32 mouse cellular contexts compared by ENCODE assay signal in the genomic region with DNA sequence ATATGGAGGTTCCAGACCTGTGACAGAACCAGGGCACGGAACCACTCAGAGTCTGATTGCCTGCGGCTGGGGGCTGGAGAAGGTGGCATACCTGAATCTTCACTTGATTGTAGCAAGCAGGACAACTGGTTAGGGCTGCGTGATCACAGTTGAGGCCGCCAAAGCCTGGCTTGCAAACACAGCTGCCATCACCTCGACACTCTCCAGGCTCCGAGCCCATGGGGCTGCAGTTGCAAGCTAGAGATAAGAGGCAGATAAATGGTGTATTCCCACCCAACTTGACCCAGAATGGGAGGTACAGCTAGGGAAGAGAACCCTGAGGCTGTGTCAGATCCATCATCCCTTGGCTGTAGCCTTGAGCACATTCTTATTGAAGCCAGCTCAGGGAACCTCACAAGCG. TPM values are rescaled to one million over a fixed set of nuclear protein-coding genes. Genes with fewer than 3 reads are reported as not detected.
DNase-seq lines count a peak whose midpoint lies in the region; ATAC-seq lines count a peak whose summit lies in the region.
"Had no signal": no experiment of that assay in that cellular context is flagged by ENCODE, and none has a peak within 500 bp of the region (broad histone marks: within the 10 kb centered on the region; RNA-seq: fewer than 3 reads in every experiment).

No protein-coding gene starts in this region.

- H3K4me3 ChIP-seq in heart, embryonic 16.5 days (ENCODE audit: low read length) = no peak overlapping the region
- H3K4me3 ChIP-seq in heart, embryonic 11.5 days (ENCODE audit: low read depth, low read length) = no peak overlapping the region
- H3K4me3 ChIP-seq in lung, embryonic 16.5 days (ENCODE audit: low read length) = no peak overlapping the region
- no peak overlapping the region for H3K4me3 ChIP-seq in intestine, embryonic 16.5 days (ENCODE audit: low read length)
- H3K4me3 ChIP-seq: embryonic facial prominence, embryonic 12.5 days; forebrain, embryonic 15.5 days; heart, adult 2 months; hindbrain, embryonic 12.5 days; limb, embryonic 10.5 days; limb, embryonic 15.5 days; liver, embryonic 13.5 days; midbrain, embryonic 10.5 days; midbrain, embryonic 15.5 days; neural tube, embryonic 15.5 days had no signal

- H3K27ac ChIP-seq in heart, embryonic 16.5 days (ENCODE audit: low read length) = peak overlapping the region; percentile 26; the same call in 1 of the 2 replicates
- no peak overlapping the region for H3K27ac ChIP-seq in heart, embryonic 11.5 days (ENCODE audit: low read depth, low read length)
- peak overlapping the region; percentile 3 for H3K27ac ChIP-seq in lung, embryonic 16.5 days (ENCODE audit: low read length)
- H3K27ac ChIP-seq in intestine, embryonic 16.5 days (ENCODE audit: low read length) = no peak overlapping the region
- H3K27ac ChIP-seq: embryonic facial prominence, embryonic 12.5 days; forebrain, embryonic 15.5 days; heart, adult 2 months; hindbrain, embryonic 12.5 days; limb, embryonic 10.5 days; liver, embryonic 13.5 days; macrophage; midbrain, embryonic 10.5 days; midbrain, embryonic 15.5 days; neural tube, embryonic 15.5 days had no signal

- 0 out of 2 replicates have a peak, but pooled peaks have one; percentile 10 for ATAC-seq in heart, embryonic 16.5 days (replicated peaks; ENCODE audit: extremely low read depth, insufficient read depth, low FRiP score)
- no peak for ATAC-seq in heart, embryonic 11.5 days (replicated peaks; ENCODE audit: insufficient number of reproducible peaks, low FRiP score, low TSS enrichment)
- no peak for ATAC-seq in lung, embryonic 16.5 days (ENCODE audit: low read depth)
- peak; percentile 76 for ATAC-seq in megakaryocyte-erythroid progenitor cell, adult 5-6 weeks (replicated peaks; ENCODE audit: low FRiP score, low TSS enrichment, poor library complexity, severe bottlenecking)
- ATAC-seq in intestine, embryonic 16.5 days = no peak
- ATAC-seq: activated CD4-positive, CD25-positive, alpha-beta regulatory T cell, adult 4 months; forebrain, embryonic 15.5 days; midbrain, embryonic 15.5 days had no signal

- H3K27me3 ChIP-seq in heart, embryonic 16.5 days (ENCODE audit: control insufficient read depth, insufficient read depth, low read length) = no peaks in the 10 kb centered on the region
- no peaks in the 10 kb centered on the region for H3K27me3 ChIP-seq in heart, embryonic 11.5 days (ENCODE audit: control insufficient read depth, insufficient read depth, low read length)
- no peaks in the 10 kb centered on the region for H3K27me3 ChIP-seq in lung, embryonic 16.5 days (ENCODE audit: control insufficient read depth, insufficient read depth, low read depth, low read length)
- no peaks in the 10 kb centered on the region for H3K27me3 ChIP-seq in intestine, embryonic 16.5 days (replicated peaks; ENCODE audit: control insufficient read depth, insufficient read depth, low read length)
- H3K27me3 ChIP-seq: embryonic facial prominence, embryonic 12.5 days; forebrain, embryonic 15.5 days; hindbrain, embryonic 12.5 days; limb, embryonic 15.5 days; liver, embryonic 13.5 days; midbrain, embryonic 15.5 days; neural tube, embryonic 15.5 days had no signal

- H3K9ac ChIP-seq in heart, embryonic 16.5 days (ENCODE audit: low read length) = no peak overlapping the region
- H3K9ac ChIP-seq in heart, embryonic 11.5 days (ENCODE audit: low read depth, low read length) = no peak overlapping the region
- no peak overlapping the region for H3K9ac ChIP-seq in lung, embryonic 16.5 days (ENCODE audit: low read length)
- H3K9ac ChIP-seq in intestine, embryonic 16.5 days (ENCODE audit: low read depth, low read length) = no peak overlapping the region
- H3K9ac ChIP-seq: embryonic facial prominence, embryonic 12.5 days; forebrain, embryonic 15.5 days; hindbrain, embryonic 12.5 days; limb, embryonic 15.5 days; liver, embryonic 13.5 days; midbrain, embryonic 15.5 days; neural tube, embryonic 15.5 days had no signal

- no peaks in the 10 kb centered on the region for H3K9me3 ChIP-seq in heart, embryonic 16.5 days (replicated peaks; ENCODE audit: control insufficient read depth, low read length)
- H3K9me3 ChIP-seq in heart, embryonic 11.5 days (replicated peaks; ENCODE audit: control insufficient read depth, low read length) = no peaks in the 10 kb centered on the region
- H3K9me3 ChIP-seq in lung, embryonic 16.5 days (ENCODE audit: control insufficient read depth, low read length) = no peaks in the 10 kb centered on the region
- no peaks in the 10 kb centered on the region for H3K9me3 ChIP-seq in intestine, embryonic 16.5 days (ENCODE audit: control insufficient read depth, low read length)
- H3K9me3 ChIP-seq: embryonic facial prominence, embryonic 12.5 days; forebrain, embryonic 15.5 days; hindbrain, embryonic 12.5 days; limb, embryonic 10.5 days; limb, embryonic 15.5 days; liver, embryonic 13.5 days; midbrain, embryonic 10.5 days; midbrain, embryonic 15.5 days; neural tube, embryonic 15.5 days had no signal

- no peak for DNase-seq in lung, postnatal 10 days
- DNase-seq: adrenal gland, adult 8-10 months; B cell, adult 2 months; cerebellum, adult 2 months; cerebellum, postnatal 14 days; gastrocnemius, postnatal 36 days; heart, adult 2 months; heart, postnatal 14 days; kidney, adult 11 months; kidney, postnatal 14 days; layer of hippocampus, adult 9-11 months; liver, embryonic 13.5 days; lung, adult 2 months; right cerebral cortex, adult 18-20 months; spleen, adult 18-20 months; thymus, adult 18-20 months; thymus, postnatal 25 days had no signal

- no peaks in the 10 kb centered on the region for H3K36me3 ChIP-seq in heart, embryonic 16.5 days (ENCODE audit: control insufficient read depth, insufficient read depth)
- H3K36me3 ChIP-seq in heart, embryonic 11.5 days (ENCODE audit: control insufficient read depth, insufficient read depth, low read length) = no peaks in the 10 kb centered on the region
- no peaks in the 10 kb centered on the region for H3K36me3 ChIP-seq in lung, embryonic 16.5 days (ENCODE audit: control insufficient read depth, insufficient read depth, low read length)
- H3K36me3 ChIP-seq in intestine, embryonic 16.5 days (ENCODE audit: control insufficient read depth, insufficient read depth, low read length) = no peaks in the 10 kb centered on the region
- H3K36me3 ChIP-seq: embryonic facial prominence, embryonic 12.5 days; forebrain, embryonic 15.5 days; hindbrain, embryonic 12.5 days; limb, embryonic 10.5 days; limb, embryonic 15.5 days; liver, embryonic 13.5 days; midbrain, embryonic 10.5 days; midbrain, embryonic 15.5 days; neural tube, embryonic 15.5 days had no signal

- H3K4me1 ChIP-seq in heart, embryonic 16.5 days (ENCODE audit: control insufficient read depth, insufficient read depth, low read length) = peaks cover 31% of the 10 kb centered on the region
- peaks cover 24% of the 10 kb centered on the region for H3K4me1 ChIP-seq in heart, embryonic 11.5 days (ENCODE audit: control insufficient read depth, insufficient read depth, low read length)
- H3K4me1 ChIP-seq in lung, embryonic 16.5 days (replicated peaks; ENCODE audit: control insufficient read depth, insufficient read depth, low read length) = peaks cover 24% of the 10 kb centered on the region
- H3K4me1 ChIP-seq in intestine, embryonic 16.5 days (ENCODE audit: control insufficient read depth, insufficient read depth, low read length) = peaks cover 19% of the 10 kb centered on the region
- H3K4me1 ChIP-seq: embryonic facial prominence, embryonic 12.5 days had no signal

- WGBS in heart, embryonic 16.5 days = 37% methylated on average over 7 of the region's 7 CpGs
- WGBS in heart, embryonic 11.5 days (ENCODE audit: insufficient replicate concordance) = 24% methylated on average over 7 of the region's 7 CpGs
- WGBS in lung, embryonic 16.5 days = 45% methylated on average over 7 of the region's 7 CpGs
- 57% methylated on average over 7 of the region's 7 CpGs for WGBS in intestine, embryonic 16.5 days

- H3K4me2 ChIP-seq in heart, embryonic 16.5 days (ENCODE audit: low read depth, low read length) = no peak overlapping the region
- H3K4me2 ChIP-seq in heart, embryonic 11.5 days = no peak overlapping the region
- no peak overlapping the region for H3K4me2 ChIP-seq in lung, embryonic 16.5 days (ENCODE audit: low read depth, low read length)
- H3K4me2 ChIP-seq in intestine, embryonic 16.5 days (ENCODE audit: low read depth, low read length) = no peak overlapping the region
- H3K4me2 ChIP-seq: embryonic facial prominence, embryonic 12.5 days; forebrain, embryonic 15.5 days; hindbrain, embryonic 12.5 days; limb, embryonic 15.5 days; liver, embryonic 13.5 days; midbrain, embryonic 15.5 days; neural tube, embryonic 15.5 days had no signal

RNA-seq across cellular contexts. Expression of a gene that starts 46.6 kb away (rescaled TPM):
- polyA plus RNA-seq in heart, embryonic 16.5 days (2015; fragmentation: Nextera tagmentation; extraction: Ambion mirVana) = 8.8 and 15.1 TPM in 2 replicates
- 3.4 and 6.2 TPM in 2 replicates for polyA plus RNA-seq in heart, embryonic 11.5 days (2014; fragmentation: Nextera tagmentation; extraction: Ambion mirVana)
- 71.8 and 76.1 TPM in 2 replicates for polyA plus RNA-seq in lung, embryonic 16.5 days (2015; fragmentation: Nextera tagmentation; extraction: Ambion mirVana)
- not detected in 2 replicates for total RNA-seq in megakaryocyte-erythroid progenitor cell, adult 5-6 weeks (2014; fragmentation: Nextera tagmentation)
- not detected in 2 replicates for total RNA-seq in megakaryocyte-erythroid progenitor cell, adult 5-6 weeks (2017)
- 6.0 and 6.6 TPM in 2 replicates for polyA plus RNA-seq in intestine, embryonic 16.5 days (2015; fragmentation: Nextera tagmentation; extraction: Ambion mirVana)
- polyA plus RNA-seq: macrophage had no signal

Comparison
In these comparisons a context has a peak if more than half of its experiments do, and no peak if none do; other contexts are left out.
1. ATAC-seq: peak in heart, embryonic 16.5 days (single experiment) and megakaryocyte-erythroid progenitor cell, adult 5-6 weeks (single experiment); none in heart, embryonic 11.5 days (single experiment), lung, embryonic 16.5 days (single experiment) and intestine, embryonic 16.5 days (single experiment).
2. H3K27ac ChIP-seq: peak in heart, embryonic 16.5 days (single experiment) and lung, embryonic 16.5 days (single experiment); none in heart, embryonic 11.5 days (single experiment) and intestine, embryonic 16.5 days (single experiment).